Mouse (Mus musculus) heart, adult 2 months (tissue): Measurements from ENCODE around the gene Rnf17. TPM values are rescaled to one million over a fixed set of nuclear protein-coding genes. Genes with fewer than 3 reads are reported as not detected.

ENCODE experiments used
- DNase-seq, 2 experiments: peaks; one replicate each; pipeline ENCODE4 v3.0.0; 2021
- H3K27ac ChIP-seq: fragments of 200-600 bp; 2 replicates; pipeline ENCODE4 v1.8.1; 2022
- H3K27me3 ChIP-seq: fragments of 200-500 bp; 2 replicates; pipeline ENCODE4 v1.6.1; 2012; ENCODE audit warnings: mild to moderate bottlenecking, low read length, inconsistent platforms, mixed read lengths; ENCODE audit not compliant: control insufficient read depth, insufficient read depth
- H3K36me3 ChIP-seq: fragments of 200-500 bp; 2 replicates; pipeline ENCODE4 v1.6.1; 2012; ENCODE audit warnings: low read length, inconsistent platforms; ENCODE audit not compliant: control insufficient read depth, insufficient read depth
- H3K4me1 ChIP-seq: fragments of 200-500 bp; 2 replicates; pipeline ENCODE4 v1.6.1; 2011; ENCODE audit warnings: low read length; ENCODE audit not compliant: control insufficient read depth, insufficient read depth
- H3K4me3 ChIP-seq: fragments of 200-600 bp; 2 replicates; pipeline ENCODE4 v1.8.1; 2022
- H3K79me2 ChIP-seq: fragments of 200-500 bp; replicated peaks from 2 replicates; pipeline ENCODE4 v1.6.1; 2012; ENCODE audit warnings: mild to moderate bottlenecking, inconsistent platforms, low read length, moderate library complexity, mixed read lengths; ENCODE audit not compliant: control insufficient read depth, insufficient read depth
- H3K9ac ChIP-seq: fragments of 200-500 bp; 2 replicates; pipeline ENCODE4 v1.6.1; 2012; ENCODE audit warnings: low read depth, mild to moderate bottlenecking, control low read depth, inconsistent platforms, low read length, mixed read lengths
- CTCF ChIP-seq: fragments of 200-600 bp; IDR thresholded peaks from 2 replicates; pipeline ENCODE4 v1.8.1; 2022; ENCODE audit warnings: antibody characterized with exemption, mild to moderate bottlenecking, moderate library complexity
- EP300 ChIP-seq: fragments of 200-500 bp; IDR thresholded peaks from 2 replicates; pipeline ENCODE4 v1.6.1; 2011; ENCODE audit warnings: low read depth, low read length, control low read depth; ENCODE audit not compliant: insufficient read depth
- POLR2A ChIP-seq: fragments of 200-500 bp; IDR thresholded peaks from 2 replicates; pipeline ENCODE4 v1.6.1; 2011; ENCODE audit warnings: mild to moderate bottlenecking, low read depth, low read length, control low read depth; ENCODE audit not compliant: insufficient read depth
- WGBS: fragments of 180-500 bp; shearing (Covaris S2); methylation state at CpG from one replicate; pipeline ENCODE4 v1.1.7; 2018; 5-methylcytosine and 5-hydroxymethylcytosine counted together
- intact Hi-C: fragments of 180-260 bp; cut with DNase I; formaldehyde crosslinking; loops from one replicate; pipeline ENCODE4 v1.15.1; 2025
- polyA plus RNA-seq: library from polyadenylated mRNA; depleted of rRNA; stranded (reverse); fragments of >200 nt; gene quantifications from 2 replicates; pipeline ENCODE4 v1.2.3, GENCODE M21; 2012
- total RNA-seq, 2 experiments: library from RNA; stranded (reverse); gene quantifications; 2 replicates each; pipeline ENCODE4 v1.2.3; 2021

Rnf17 gene
- total and polyA plus RNA-seq, 3 experiments: 0.06 to 0.34 (median 0.29) TPM

GRCm38 (mm10) chr14:56364711-56365237 lies 37.6 kb upstream of the Rnf17 start, which contains the start of gene Atp12a:
TSS of gene Atp12a (plus strand) at chr14:56365068.
- no peak within 1 kb of the TSS for H3K9ac ChIP-seq
- no peak within 1 kb of the TSS for H3K4me3 ChIP-seq
- 4% methylated on average over 48 of the region's 48 CpGs for WGBS
- intact Hi-C loops: no loop called here
- no peak for DNase-seq
- H3K27ac ChIP-seq: no peak within 1 kb of the TSS
- TF ChIP-seq POLR2A: no peak
- no peak for TF ChIP-seq CTCF
- TF ChIP-seq EP300: no peak
- no peaks in the 10 kb centered on the region for H3K79me2 ChIP-seq
- H3K36me3 ChIP-seq: no peaks in the 10 kb centered on the region
- peaks cover 10% of the 10 kb centered on the region for H3K27me3 ChIP-seq
- no peaks in the 10 kb centered on the region for H3K4me1 ChIP-seq

- Histone ChIP-seq H3K4me3 (no peak overlapping the region), H3K9ac (no peak overlapping the region), H3K36me3 (no peaks in the 10 kb centered on the region), H3K27ac (no peak overlapping the region), H3K4me1 (no peaks in the 10 kb centered on the region), H3K79me2 (no peaks in the 10 kb centered on the region), H3K27me3 (peaks cover 10% of the 10 kb centered on the region)
- intact Hi-C loops: no loop called here
- WGBS: 29% methylated on average over 8 of the region's 8 CpGs
- TF ChIP-seq CTCF: no peak
- TF ChIP-seq POLR2A: no peak
- TF ChIP-seq EP300: no peak
- no peak for DNase-seq
Measured at GRCm38 (mm10) chr14:56365292-56365691, 37.1 kb upstream of the Rnf17 start.

GRCm38 (mm10) chr14:56366712-56367111 lies 35.7 kb upstream of the Rnf17 start:
- TF ChIP-seq EP300 (no peak), POLR2A (no peak), CTCF (no peak)
- H3K27me3 ChIP-seq: peaks cover 10% of the 10 kb centered on the region
- DNase-seq: no peak

GRCm38 (mm10) chr14:56368834-56369233 lies 33.5 kb upstream of the Rnf17 start:
- intact Hi-C loops: no loop called here
- TF ChIP-seq EP300 (no peak), CTCF (peak; percentile 55)
- WGBS: 52% methylated on average over 3 of the region's 3 CpGs
- Histone ChIP-seq H3K4me1 (no peaks in the 10 kb centered on the region), H3K9ac (no peak overlapping the region), H3K79me2 (no peaks in the 10 kb centered on the region), H3K27ac (no peak overlapping the region), H3K36me3 (no peaks in the 10 kb centered on the region), H3K27me3 (peaks cover 8% of the 10 kb centered on the region), H3K4me3 (no peak overlapping the region)
- DNase-seq: no peak

More at GRCm38 (mm10) chr14:56366712-56367111, 35.7 kb upstream of the Rnf17 start:
- no peaks in the 10 kb centered on the region for H3K36me3 ChIP-seq
- no peak overlapping the region for H3K27ac ChIP-seq
- no peak overlapping the region for H3K4me3 ChIP-seq
- intact Hi-C loops: no loop called here
- H3K9ac ChIP-seq: no peak overlapping the region
- H3K4me1 ChIP-seq: no peaks in the 10 kb centered on the region
- WGBS: 29% methylated on average over 15 of the region's 15 CpGs
- H3K79me2 ChIP-seq: no peaks in the 10 kb centered on the region

- intact Hi-C loops: loop anchor here (10.0 kb wide), 3 partner anchors 89 to 689 kb away; no protein-coding TSS in a partner anchor
- Histone ChIP-seq H3K36me3 (no peaks in the 10 kb centered on the region), H3K4me1 (no peaks in the 10 kb centered on the region), H3K4me3 (no peak overlapping the region), H3K79me2 (no peaks in the 10 kb centered on the region), H3K9ac (no peak overlapping the region), H3K27ac (no peak overlapping the region), H3K27me3 (no peaks in the 10 kb centered on the region)
- TF ChIP-seq CTCF: peak; percentile 77
- no peak for TF ChIP-seq POLR2A
- DNase-seq: peak; percentile 57 to 66
- WGBS: 2% methylated on average over 6 of the region's 6 CpGs
Measured at GRCm38 (mm10) chr14:56375731-56376130, 26.6 kb upstream of the Rnf17 start.

GRCm38 (mm10) chr14:56377745-56378144 lies 24.6 kb upstream of the Rnf17 start:
- Histone ChIP-seq H3K27me3 (no peaks in the 10 kb centered on the region), H3K79me2 (no peaks in the 10 kb centered on the region), H3K36me3 (no peaks in the 10 kb centered on the region), H3K4me3 (no peak overlapping the region), H3K4me1 (no peaks in the 10 kb centered on the region), H3K27ac (no peak overlapping the region), H3K9ac (no peak overlapping the region)
- intact Hi-C loops: loop anchor here (10.0 kb wide), 3 partner anchors 87 to 687 kb away; no protein-coding TSS in a partner anchor
- TF ChIP-seq POLR2A (no peak), EP300 (no peak), CTCF (no peak)
- DNase-seq: no peak
